Mouse (Mus musculus) MEL (cell line): Measurements from ENCODE around the gene Srsf5. TPM values are rescaled to one million over a fixed set of nuclear protein-coding genes. Genes with fewer than 3 reads are reported as not detected.

ENCODE experiments used
- DNase-seq: peaks from one replicate; pipeline ENCODE4 v3.0.0; 2011; ENCODE audit warnings: low read depth, low spot score
- H3K27ac ChIP-seq: 2 replicates; pipeline ENCODE4 v1.5.1; 2012; ENCODE audit warnings: low read depth, mild to moderate bottlenecking, control low read depth, low read length, moderate library complexity; ENCODE audit not compliant: control insufficient read depth
- H3K27me3 ChIP-seq, 2 experiments: fragments of 150-350 bp in 1 of 2; sonication (generic) in 1 of 2; 2 replicates each; pipeline ENCODE4 v1.6.1; 2012; ENCODE audit warnings: low read length in 2 of 2, mild to moderate bottlenecking in 2 of 2, improper control_type of control experiment in 1 of 2, moderate library complexity in 1 of 2; ENCODE audit not compliant: insufficient read depth in 2 of 2, control insufficient read depth in 1 of 2
- H3K36me3 ChIP-seq, 2 experiments: 2 replicates each; pipeline ENCODE4 v1.6.1; 2012 to 2014; ENCODE audit warnings: low read length in 2 of 2, improper control_type of control experiment in 1 of 2, inconsistent platforms in 1 of 2, mild to moderate bottlenecking in 1 of 2; ENCODE audit not compliant: insufficient read depth in 2 of 2, control insufficient read depth in 1 of 2
- H3K4me1 ChIP-seq, 2 experiments: fragments of 150-350 bp in 1 of 2; sonication (generic) in 1 of 2; 2 replicates each; pipeline ENCODE4 v1.6.1; 2012; ENCODE audit warnings: low read length in 2 of 2, improper control_type of control experiment in 1 of 2, mild to moderate bottlenecking in 1 of 2; ENCODE audit not compliant: insufficient read depth in 2 of 2, control insufficient read depth in 1 of 2
- H3K4me3 ChIP-seq, 2 experiments: fragments of 150-350 bp in 1 of 2; sonication (generic) in 1 of 2; 2 replicates each; pipeline ENCODE4 v1.5.1; 2012; ENCODE audit warnings: low read depth in 2 of 2, low read length in 2 of 2, mild to moderate bottlenecking in 2 of 2, moderate library complexity in 2 of 2, control low read depth in 1 of 2, improper control_type of control experiment in 1 of 2; ENCODE audit not compliant: control insufficient read depth in 1 of 2, insufficient read depth in 1 of 2
- H3K79me2 ChIP-seq: 2 replicates; pipeline ENCODE4 v1.6.1; 2012; ENCODE audit warnings: mild to moderate bottlenecking, low read length, moderate library complexity; ENCODE audit not compliant: control insufficient read depth, poor library complexity, insufficient read depth
- H3K9ac ChIP-seq: 2 replicates; pipeline ENCODE4 v1.6.1; 2012; ENCODE audit warnings: low read depth, mild to moderate bottlenecking, control low read depth, low read length, moderate library complexity; ENCODE audit not compliant: control insufficient read depth, poor library complexity, severe bottlenecking
- H3K9me3 ChIP-seq: fragments of 150-350 bp; sonication (generic); replicated peaks from 2 replicates; pipeline ENCODE4 v1.6.1; 2012; ENCODE audit warnings: mild to moderate bottlenecking, low read length, improper control_type of control experiment, moderate library complexity; ENCODE audit not compliant: insufficient read depth
- BHLHE40 ChIP-seq: IDR thresholded peaks from 2 replicates; pipeline ENCODE4 v1.6.1; 2012; ENCODE audit warnings: low read depth, mild to moderate bottlenecking, inconsistent platforms, low read length, improper control_type of control experiment, borderline replicate concordance
- CHD1 ChIP-seq: IDR thresholded peaks from 2 replicates; pipeline ENCODE4 v1.6.1; 2012; ENCODE audit warnings: low read depth, mild to moderate bottlenecking, inconsistent platforms, low read length, improper control_type of control experiment
- ELF1 ChIP-seq: IDR thresholded peaks from 2 replicates; pipeline ENCODE4 v1.6.1; 2014; ENCODE audit warnings: low read depth, mild to moderate bottlenecking, inconsistent platforms, low read length, improper control_type of control experiment, moderate library complexity
- EP300 ChIP-seq, 2 experiments: IDR thresholded peaks; 2 replicates each; pipeline ENCODE4 v1.6.1; 2011; ENCODE audit warnings: improper control_type of control experiment in 2 of 2, low read length in 2 of 2, low read depth in 1 of 2, mild to moderate bottlenecking in 1 of 2
- ETS1 ChIP-seq: IDR thresholded peaks from 2 replicates; pipeline ENCODE4 v1.6.1; 2012; ENCODE audit warnings: low read depth, mild to moderate bottlenecking, inconsistent platforms, low read length, improper control_type of control experiment, moderate library complexity
- GATA1 ChIP-seq: IDR thresholded peaks from 2 replicates; pipeline ENCODE4 v1.6.1; 2011; ENCODE audit warnings: low read depth, low read length, improper control_type of control experiment
- HCFC1 ChIP-seq: IDR thresholded peaks from 2 replicates; pipeline ENCODE4 v1.6.1; 2012; ENCODE audit warnings: low read depth, mild to moderate bottlenecking, inconsistent platforms, low read length, improper control_type of control experiment, moderate library complexity
- KAT2A ChIP-seq: conservative IDR thresholded peaks from 2 replicates; pipeline ENCODE4 v1.6.1; 2012; ENCODE audit warnings: low read depth, low read length, improper control_type of control experiment, inconsistent platforms
- MAX ChIP-seq: IDR thresholded peaks from 2 replicates; pipeline ENCODE4 v1.6.1; 2011; ENCODE audit warnings: low read length, improper control_type of control experiment
- MAZ ChIP-seq: IDR thresholded peaks from 2 replicates; pipeline ENCODE4 v1.6.1; 2012; ENCODE audit warnings: low read depth, mild to moderate bottlenecking, inconsistent platforms, low read length, improper control_type of control experiment
- MXI1 ChIP-seq: IDR thresholded peaks from 2 replicates; pipeline ENCODE4 v1.6.1; 2011; ENCODE audit warnings: mild to moderate bottlenecking, low read depth, low read length, improper control_type of control experiment
- MYB ChIP-seq: IDR thresholded peaks from 2 replicates; pipeline ENCODE4 v1.6.1; 2011; ENCODE audit warnings: mild to moderate bottlenecking, low read depth, low read length, improper control_type of control experiment
- POLR2A ChIP-seq, 2 experiments: IDR thresholded peaks; 2 replicates each; pipeline ENCODE4 v1.6.1; 2011 to 2012; ENCODE audit warnings: low read length in 2 of 2, mild to moderate bottlenecking in 2 of 2, control low read depth in 1 of 2, improper control_type of control experiment in 1 of 2, low read depth in 1 of 2, moderate library complexity in 1 of 2; ENCODE audit not compliant: control insufficient read depth in 1 of 2, insufficient read depth in 1 of 2, poor library complexity in 1 of 2
- POLR2AphosphoS5 ChIP-seq: IDR thresholded peaks from 2 replicates; pipeline ENCODE4 v1.6.1; 2012; ENCODE audit warnings: low read depth, borderline replicate concordance, mild to moderate bottlenecking, inconsistent platforms, low read length, moderate library complexity, mixed read lengths
- RAD21 ChIP-seq: IDR thresholded peaks from 2 replicates; pipeline ENCODE4 v1.6.1; 2011; ENCODE audit warnings: mild to moderate bottlenecking, low read depth, low read length, improper control_type of control experiment
- RCOR1 ChIP-seq: IDR thresholded peaks from 2 replicates; pipeline ENCODE4 v1.6.1; 2012; ENCODE audit warnings: low read depth, mild to moderate bottlenecking, inconsistent platforms, low read length, improper control_type of control experiment
- SIN3A ChIP-seq: IDR thresholded peaks from 2 replicates; pipeline ENCODE4 v1.6.1; 2012; ENCODE audit warnings: low read length, improper control_type of control experiment, inconsistent platforms
- SMC3 ChIP-seq: IDR thresholded peaks from 2 replicates; pipeline ENCODE4 v1.6.1; 2011; ENCODE audit warnings: low read depth, low read length, improper control_type of control experiment
- TAL1 ChIP-seq: IDR thresholded peaks from 2 replicates; pipeline ENCODE4 v1.6.1; 2012; ENCODE audit warnings: mild to moderate bottlenecking, inconsistent platforms, low read length, moderate library complexity, mixed read lengths
- TCF12 ChIP-seq: IDR thresholded peaks from 2 replicates; pipeline ENCODE4 v1.6.1; 2014; ENCODE audit warnings: low read depth, mild to moderate bottlenecking, inconsistent platforms, low read length, improper control_type of control experiment, moderate library complexity
- UBTF ChIP-seq: IDR thresholded peaks from 2 replicates; pipeline ENCODE4 v1.6.1; 2012; ENCODE audit warnings: low read depth, mild to moderate bottlenecking, inconsistent platforms, low read length, improper control_type of control experiment, moderate library complexity, borderline replicate concordance; ENCODE audit not compliant: insufficient read depth
- polyA plus RNA-seq, 2 experiments: library from polyadenylated mRNA; stranded (reverse) in 1 of 2; unstranded in 1 of 2; fragments of >175 nt in 1 of 2; fragments of >200 nt in 1 of 2; gene quantifications; 2 replicates each; pipeline versions ENCODE4 v1.2.1 to v1.2.4; 2012; ENCODE audit warnings: low replicate concordance in 2 of 2, low read depth in 1 of 2; ENCODE audit not compliant: insufficient read length in 2 of 2, insufficient read depth in 1 of 2, missing spikeins in 1 of 2
- total RNA-seq: library from RNA; depleted of rRNA; stranded (reverse); fragments of 300-350 nt; gene quantifications from 2 replicates; pipeline ENCODE4 v1.2.3, GENCODE M21; 2012

Srsf5 gene
- total and polyA plus RNA-seq, 3 experiments, result 276 to 460 (median 401) TPM

GRCm38 (mm10) chr12:80930141-80930540 lies 15.2 kb upstream of the Srsf5 start:
- no peaks in the 10 kb centered on the region for H3K9me3 ChIP-seq
- H3K27me3 ChIP-seq, result no peaks in the 10 kb centered on the region
- peak; percentile 70 for DNase-seq
- no peaks in the 10 kb centered on the region for H3K79me2 ChIP-seq
- no peak overlapping the region for H3K9ac ChIP-seq
- peaks cover 9 to 21% of the 10 kb centered on the region in 2 experiments for H3K4me1 ChIP-seq
- no peak overlapping the region for H3K4me3 ChIP-seq
- TF ChIP-seq TAL1 (peak; percentile 67), CHD1 (no peak), ETS1 (0 out of 2 replicates have a peak, but pooled peaks have one; percentile 27), TCF12 (peak; percentile 75), KAT2A (0 out of 2 replicates have a peak, but pooled peaks have one; percentile 23), RCOR1 (peak; percentile 75), HCFC1 (no peak), EP300 (IDR thresholded peaks at IDR 0.05; ENCODE audit: low read depth in 1 of 2, low read length in 2 of 2) (peak; percentile 70 to 71), GATA1 (peak; percentile 69), MYB (0 out of 2 replicates have a peak, but pooled peaks have one; percentile 27), SIN3A (0 out of 2 replicates have a peak, but pooled peaks have one; percentile 20)
- TF ChIP-seq, all 39 proteins: peak for 9
- Histone ChIP-seq H3K27ac (no peak overlapping the region), H3K36me3 (peaks cover 0 to 19% of the 10 kb centered on the region in 2 experiments; a peak in 2 of 4 replicates)

GRCm38 (mm10) chr12:80931402-80932140 lies 13.7 kb upstream of the Srsf5 start:
- TF ChIP-seq RCOR1 (no peak), KAT2A (no peak), MXI1 (no peak), GATA1 (no peak), POLR2AphosphoS5 (no peak), ELF1 (no peak), BHLHE40 (no peak), RAD21 (no peak), HCFC1 (no peak), UBTF (no peak), MAZ (no peak), TAL1 (no peak), MAX (no peak), POLR2A (IDR thresholded peaks at IDR 0.05; ENCODE audit: control insufficient read depth in 1 of 2, insufficient read depth in 1 of 2, low read depth in 1 of 2, low read length in 2 of 2, poor library complexity in 1 of 2) (no peak), TCF12 (no peak), SMC3 (no peak)
- no peaks in the 10 kb centered on the region for H3K27me3 ChIP-seq

More at GRCm38 (mm10) chr12:80931402-80932140, 13.7 kb upstream of the Srsf5 start:
- Histone ChIP-seq H3K9ac (no peak overlapping the region), H3K79me2 (no peaks in the 10 kb centered on the region), H3K4me3 (no peak overlapping the region), H3K36me3 (peaks cover 0 to 11% of the 10 kb centered on the region in 2 experiments; a peak in 2 of 4 replicates), H3K4me1 (peaks cover 9 to 11% of the 10 kb centered on the region in 2 experiments), H3K27ac (no peak overlapping the region), H3K9me3 (no peaks in the 10 kb centered on the region)
- no peak for DNase-seq
